Mouse (Mus musculus) CH12.LX (cell line): ENCODE measurements at regions not wholly inside any gene's neighbourhood (a gene's known extent, or its start where the extent isn't known, plus 50 kb on each side); places are given as distances from the start of the nearest gene placed in this dataset.

Experiments used
- ELF1 ChIP-seq: IDR thresholded peaks from 2 replicates; pipeline ENCODE4 v1.6.1; 2014; ENCODE audit warnings: low read depth, mild to moderate bottlenecking, inconsistent platforms, low read length, improper control_type of control experiment
- MAZ ChIP-seq: IDR thresholded peaks from 2 replicates; pipeline ENCODE4 v1.6.1; 2012; ENCODE audit warnings: low read depth, mild to moderate bottlenecking, inconsistent platforms, low read length, improper control_type of control experiment, moderate library complexity

GRCm38 (mm10) chr7:116853351-116853750, 349.2 kb downstream of the Nucb2 start:
- no peak for TF ChIP-seq ELF1
- TF ChIP-seq MAZ: no peak
